Mouse (Mus musculus) stomach, postnatal 0 days (tissue): ENCODE data around the gene Etfa. TPM values are rescaled to one million over a fixed set of nuclear protein-coding genes. Genes with fewer than 3 reads are reported as not detected.

Experiments used
- ATAC-seq: fragments of 200-750 bp; cut with Nextera tagmentation; 2 replicates; pipeline ENCODE4 v1.8.0; 2017; ENCODE audit not compliant: low FRiP score, low TSS enrichment
- DNase-seq: peaks from one replicate; pipeline ENCODE4 v3.0.0-alpha.2; 2016; ENCODE audit warnings: low spot score
- H3K27ac ChIP-seq: fragments of 300-500 bp; sonication (generic); replicated peaks from 2 replicates; pipeline ENCODE4 v1.5.1; 2014; ENCODE audit warnings: mild to moderate bottlenecking, control low read depth
- H3K27me3 ChIP-seq: fragments of 300-500 bp; sonication (generic); 2 replicates; pipeline ENCODE4 v1.6.1; 2014; ENCODE audit warnings: low read length; ENCODE audit not compliant: control insufficient read depth, insufficient read depth
- H3K36me3 ChIP-seq: fragments of 300-500 bp; sonication (generic); 2 replicates; pipeline ENCODE4 v1.6.1; 2014; ENCODE audit warnings: low read length, mixed read lengths; ENCODE audit not compliant: control insufficient read depth, insufficient read depth
- H3K4me1 ChIP-seq: fragments of 300-500 bp; sonication (generic); replicated peaks from 2 replicates; pipeline ENCODE4 v1.6.1; 2014; ENCODE audit warnings: antibody characterized with exemption; ENCODE audit not compliant: control insufficient read depth, insufficient read depth
- H3K4me2 ChIP-seq: fragments of 300-500 bp; sonication (generic); replicated peaks from 2 replicates; pipeline ENCODE4 v1.6.1; 2014; ENCODE audit warnings: low read depth, mild to moderate bottlenecking, control low read depth, moderate library complexity
- H3K4me3 ChIP-seq: fragments of 300-500 bp; sonication (generic); 2 replicates; pipeline ENCODE4 v1.5.1; 2014; ENCODE audit warnings: low read depth, low read length, control low read depth
- H3K9ac ChIP-seq: fragments of 300-500 bp; sonication (generic); 2 replicates; pipeline ENCODE4 v1.6.1; 2014; ENCODE audit warnings: mild to moderate bottlenecking, low read length, control low read depth, mixed read lengths
- H3K9me3 ChIP-seq: fragments of 300-500 bp; sonication (generic); 2 replicates; pipeline ENCODE4 v1.6.1; 2016; ENCODE audit warnings: low read length; ENCODE audit not compliant: control insufficient read depth
- CTCF ChIP-seq: IDR thresholded peaks from 2 replicates; pipeline ENCODE4 v1.5.1; 2016; ENCODE audit warnings: antibody characterized with exemption, low read depth, mild to moderate bottlenecking, moderate library complexity
- EP300 ChIP-seq: optimal IDR thresholded peaks from 2 replicates; pipeline ENCODE3; 2016; ENCODE audit warnings: antibody characterized with exemption
- WGBS: fragments of 180-500 bp; shearing (Covaris S2); extraction: QIAGEN DNeasy Blood & Tissue Kit; methylation state at CpG from one replicate; pipeline ENCODE4 v1.1.7; 2014; 5-methylcytosine and 5-hydroxymethylcytosine counted together
- polyA plus RNA-seq: library from polyadenylated mRNA; unstranded; fragments of >200 nt; fragmentation: Nextera tagmentation; extraction: Ambion mirVana; gene quantifications from 2 replicates; pipeline ENCODE4 v1.2.1, GENCODE M21; 2015

Gene Etfa
- polyA plus RNA-seq, 1 experiment from 2014 or later = 337 TPM

DNA sequence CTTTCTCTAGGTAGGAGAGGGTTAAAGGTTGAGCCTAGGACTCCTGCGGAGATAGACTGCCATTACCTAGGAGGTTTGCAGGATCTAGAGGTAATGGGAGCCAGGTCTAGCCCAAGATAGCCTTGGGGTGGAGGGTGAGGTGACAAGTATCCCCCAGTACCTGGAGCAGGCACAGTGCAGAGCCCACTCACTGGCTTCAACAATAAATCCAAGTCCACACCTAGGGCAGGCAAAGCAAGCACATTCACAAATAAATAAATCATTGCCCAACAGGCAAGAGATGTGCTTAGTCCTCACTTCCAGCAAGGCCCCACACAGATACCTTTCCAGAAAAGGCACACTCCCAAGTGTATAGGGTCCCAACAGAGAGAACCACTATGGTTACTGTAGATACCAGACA is 27.0 kb upstream of the Etfa start:
- TF ChIP-seq CTCF (no peak), EP300 (no peak)
- DNase-seq = no peak
- no peak for ATAC-seq
- Histone ChIP-seq H3K4me1 (no peaks in the 10 kb centered on the region), H3K4me2 (no peak overlapping the region), H3K9me3 (no peaks in the 10 kb centered on the region), H3K9ac (no peak overlapping the region), H3K27me3 (peaks cover 3% of the 10 kb centered on the region; the same call in 1 of the 2 replicates), H3K36me3 (no peaks in the 10 kb centered on the region), H3K4me3 (no peak overlapping the region), H3K27ac (no peak overlapping the region)
- 50% methylated on average over 1 of the region's 1 CpGs for WGBS

DNA sequence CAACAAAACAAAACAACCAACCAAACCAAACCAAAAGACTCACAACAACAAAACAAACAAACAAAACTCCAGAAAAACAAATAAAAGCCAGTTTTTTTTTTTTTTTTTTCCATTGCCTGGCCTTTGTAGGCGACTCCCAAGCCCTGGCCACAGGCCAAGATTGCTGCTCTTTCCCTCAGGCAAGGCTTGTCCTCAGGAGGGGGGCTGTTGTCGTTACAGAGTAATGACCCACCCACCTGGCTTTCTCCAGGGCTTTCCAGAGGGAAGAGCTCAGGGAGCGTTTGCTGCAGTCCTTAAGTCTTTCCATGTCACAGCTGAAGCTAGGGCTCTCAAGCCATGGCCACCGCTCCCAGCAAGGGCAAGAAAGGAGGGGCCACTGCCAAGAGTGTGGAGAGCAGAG is 26.3 kb upstream of the Etfa start, which contains the start of gene Isl2:
TSS of gene Isl2 (plus strand) at position 296 of the 400 bp plus-strand sequence.
- no peak within 1 kb of the TSS for H3K9ac ChIP-seq
- peak within 1 kb of the TSS; percentile 74 for H3K4me2 ChIP-seq
- DNase-seq = no peak

GRCm38 (mm10) chr9:55535907-55536306 is 23.9 kb upstream of the Etfa start:
- Histone ChIP-seq H3K4me3 (no peak overlapping the region), H3K36me3 (no peaks in the 10 kb centered on the region), H3K9me3 (no peaks in the 10 kb centered on the region), H3K27ac (no peak overlapping the region), H3K27me3 (peaks cover 3% of the 10 kb centered on the region; the same call in 1 of the 2 replicates), H3K4me1 (no peaks in the 10 kb centered on the region), H3K9ac (no peak overlapping the region), H3K4me2 (no peak overlapping the region)
- 14% methylated on average over 3 of the region's 3 CpGs for WGBS
- no peak for TF ChIP-seq EP300
- TF ChIP-seq CTCF = peak; percentile 88
- ATAC-seq = peak; percentile 55; the same call in 1 of the 2 replicates
- DNase-seq = peak; percentile 72

More for the DNA sequence above, 26.3 kb upstream of the Etfa start, which contains the start of gene Isl2:
- Histone ChIP-seq H3K9me3 (no peaks in the 10 kb centered on the region), H3K36me3 (no peaks in the 10 kb centered on the region), H3K4me3 (peak within 1 kb of the TSS; percentile 23; the same call in 1 of the 2 replicates), H3K4me1 (no peaks in the 10 kb centered on the region), H3K27me3 (peaks cover 3% of the 10 kb centered on the region; the same call in 1 of the 2 replicates), H3K27ac (no peak within 1 kb of the TSS)
- TF ChIP-seq CTCF = no peak
- no peak for TF ChIP-seq EP300
- no peak for ATAC-seq
- WGBS = 24% methylated on average over 4 of the region's 4 CpGs

DNA sequence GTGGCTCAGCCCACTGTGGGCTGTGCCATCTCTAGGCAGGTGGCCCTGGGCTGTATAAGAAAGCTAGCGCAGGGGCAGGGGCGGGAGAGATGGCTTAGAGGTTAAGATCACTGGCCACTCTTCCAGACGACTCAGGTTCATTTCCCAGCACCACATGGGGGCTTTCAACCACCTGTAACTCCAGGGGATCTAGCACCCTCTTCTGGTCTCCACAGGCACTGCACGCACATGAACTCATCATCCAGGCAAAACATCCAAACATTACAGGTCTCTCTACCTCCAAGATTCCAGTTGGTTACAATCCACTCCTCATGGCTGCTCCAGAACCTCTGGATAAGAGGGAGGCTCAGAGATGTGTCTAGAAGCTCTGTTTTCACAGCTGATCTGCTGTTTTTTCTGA is 13.7 kb upstream of the Etfa start:
- H3K27ac ChIP-seq = no peak overlapping the region
- no peaks in the 10 kb centered on the region for H3K9me3 ChIP-seq
- no peaks in the 10 kb centered on the region for H3K27me3 ChIP-seq
- TF ChIP-seq CTCF = peak; percentile 64
- TF ChIP-seq EP300 = no peak
- no peak overlapping the region for H3K4me3 ChIP-seq
- WGBS = 68% methylated on average over 4 of the region's 4 CpGs
- no peaks in the 10 kb centered on the region for H3K36me3 ChIP-seq
- no peak overlapping the region for H3K4me2 ChIP-seq
- no peak for ATAC-seq
- H3K9ac ChIP-seq = no peak overlapping the region
- no peak for DNase-seq
- no peaks in the 10 kb centered on the region for H3K4me1 ChIP-seq

DNA sequence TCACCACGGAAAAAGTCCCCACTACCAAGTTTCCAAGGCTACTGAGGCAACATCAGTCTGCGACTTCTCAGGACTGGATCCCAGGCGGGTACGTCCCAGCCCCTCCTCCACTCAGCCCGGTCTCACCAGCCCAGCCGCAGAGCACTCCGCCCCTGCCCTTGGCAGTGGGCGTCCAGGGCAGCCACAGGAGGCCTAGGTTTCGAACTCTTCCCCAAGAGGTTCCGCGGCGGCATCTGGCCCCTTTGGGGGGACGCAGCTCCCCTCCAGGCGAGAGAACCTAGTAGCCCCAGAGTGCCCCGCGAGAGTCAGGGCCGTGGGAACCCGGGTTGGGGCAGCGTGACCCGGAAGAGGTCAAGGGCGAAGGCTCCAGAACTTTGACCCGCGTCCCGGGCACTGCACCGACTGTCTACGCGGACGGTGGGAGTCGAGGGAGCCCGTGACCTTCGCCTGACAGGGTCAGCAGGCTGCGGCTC is 486 bp downstream of the Etfa start:
- Histone ChIP-seq H3K9ac (peak overlapping the region; percentile 96), H3K4me3 (peak overlapping the region; percentile 88), H3K36me3 (no peaks in the 10 kb centered on the region), H3K4me2 (peak overlapping the region; percentile 77), H3K4me1 (peaks cover 3% of the 10 kb centered on the region), H3K27me3 (no peaks in the 10 kb centered on the region), H3K9me3 (no peaks in the 10 kb centered on the region), H3K27ac (peak overlapping the region; percentile 97)
- peak; percentile 66 for DNase-seq
- no peak for TF ChIP-seq EP300
- TF ChIP-seq CTCF = no peak
- peak; percentile 77 for ATAC-seq
- 1% methylated on average over 31 of the region's 32 CpGs for WGBS

DNA sequence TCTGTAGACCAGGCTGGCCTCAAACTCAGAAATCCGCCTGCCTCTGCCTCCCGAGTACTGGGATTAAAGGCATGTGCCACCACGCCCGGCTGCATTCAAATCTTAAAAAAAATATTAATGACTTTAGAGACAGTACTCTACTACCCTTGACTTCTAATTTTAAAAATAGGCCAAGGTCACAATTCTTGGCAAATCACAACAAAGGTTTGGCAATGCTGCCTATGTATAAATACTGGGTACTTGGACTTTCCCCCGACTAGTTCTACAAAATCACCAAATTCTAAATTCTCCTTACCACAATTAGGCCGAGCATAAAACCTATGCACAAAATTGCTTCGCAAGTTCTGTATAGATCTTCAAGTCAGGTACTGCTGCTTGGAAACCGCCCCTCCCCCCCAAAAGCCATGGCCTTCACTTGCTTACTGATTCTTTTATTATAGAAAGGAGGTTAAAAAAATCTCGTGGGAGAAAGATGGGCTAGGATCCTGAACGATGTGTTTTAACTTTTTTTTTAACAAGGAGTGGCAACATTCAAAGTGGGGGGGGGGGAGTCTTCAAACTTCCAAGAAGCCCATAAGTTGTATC is 1.3 kb downstream of the Etfa start:
- H3K36me3 ChIP-seq = no peaks in the 10 kb centered on the region
- DNase-seq = no peak
- H3K9ac ChIP-seq = peak overlapping the region; percentile 96; the same call in 1 of the 2 replicates
- WGBS = 71% methylated on average over 10 of the region's 10 CpGs
- TF ChIP-seq EP300 (no peak), CTCF (no peak)
- H3K27ac ChIP-seq = no peak overlapping the region
- H3K4me1 ChIP-seq = peaks cover 3% of the 10 kb centered on the region
- peak overlapping the region; percentile 77 for H3K4me2 ChIP-seq
- no peaks in the 10 kb centered on the region for H3K9me3 ChIP-seq
- no peaks in the 10 kb centered on the region for H3K27me3 ChIP-seq
- peak overlapping the region; percentile 88 for H3K4me3 ChIP-seq
- no peak for ATAC-seq
